Mouse (Mus musculus): Measurements from ENCODE around the gene Mmd. TPM values are rescaled to one million over a fixed set of nuclear protein-coding genes. Genes with fewer than 3 reads are reported as not detected.
"Not testable (repeated sequence)": the region's sequence is repeated elsewhere in the genome, so short reads cannot be mapped to it uniquely, and the experiment has no call there.

The Mmd gene
- polyA plus RNA-seq, 1 experiment from 2014 or later: 76.7 TPM

GRCm38 (mm10) chr11:90270132-90270877 is 21.0 kb downstream of the Mmd start:
- Histone ChIP-seq H3K9ac (no peak overlapping the region), H3K9me3 (replicated peaks) (no peaks in the 10 kb centered on the region), H3K36me3 (peaks cover 41% of the 10 kb centered on the region), H3K27ac (no peak overlapping the region), H3K4me3 (no peak overlapping the region), H3K4me2 (replicated peaks) (no peak overlapping the region), H3K27me3 (no peaks in the 10 kb centered on the region), H3K4me1 (peaks cover 9% of the 10 kb centered on the region)
- ATAC-seq (ENCODE audit: low FRiP score): no peak
- 86% methylated on average over 11 of the region's 11 CpGs for WGBS

- 58% methylated on average over 1 of the region's 1 CpGs for WGBS
- H3K36me3 ChIP-seq: peaks cover 28% of the 10 kb centered on the region
- ATAC-seq (ENCODE audit: low FRiP score): no peak
Observed at GRCm38 (mm10) chr11:90274187-90274586, 24.9 kb downstream of the Mmd start.

GRCm38 (mm10) chr11:90275663-90276062 is 26.4 kb downstream of the Mmd start:
- H3K4me3 ChIP-seq: no peak overlapping the region
- ATAC-seq (ENCODE audit: low FRiP score): no peak
- WGBS: 94% methylated on average over 7 of the region's 7 CpGs
- H3K4me2 ChIP-seq (replicated peaks): no peak overlapping the region
- no peak overlapping the region for H3K27ac ChIP-seq
- H3K27me3 ChIP-seq: no peaks in the 10 kb centered on the region
- no peak overlapping the region for H3K9ac ChIP-seq
- H3K36me3 ChIP-seq: peaks cover 25% of the 10 kb centered on the region
- H3K9me3 ChIP-seq (replicated peaks): no peaks in the 10 kb centered on the region
- H3K4me1 ChIP-seq: no peaks in the 10 kb centered on the region

More at GRCm38 (mm10) chr11:90274187-90274586, 24.9 kb downstream of the Mmd start:
- Histone ChIP-seq H3K4me2 (replicated peaks) (no peak overlapping the region), H3K9ac (no peak overlapping the region), H3K4me3 (no peak overlapping the region), H3K27me3 (no peaks in the 10 kb centered on the region), H3K9me3 (replicated peaks) (no peaks in the 10 kb centered on the region), H3K27ac (no peak overlapping the region), H3K4me1 (peaks cover 5% of the 10 kb centered on the region)

GRCm38 (mm10) chr11:90276150-90276549 is 26.9 kb downstream of the Mmd start:
- Histone ChIP-seq H3K36me3 (peaks cover 20% of the 10 kb centered on the region), H3K4me3 (no peak overlapping the region), H3K4me1 (no peaks in the 10 kb centered on the region), H3K27me3 (no peaks in the 10 kb centered on the region), H3K27ac (no peak overlapping the region), H3K9ac (no peak overlapping the region), H3K9me3 (replicated peaks) (no peaks in the 10 kb centered on the region), H3K4me2 (replicated peaks) (no peak overlapping the region)
- WGBS: 93% methylated on average over 8 of the region's 8 CpGs
- ATAC-seq (ENCODE audit: low FRiP score): no peak

GRCm38 (mm10) chr11:90276561-90276960 is 27.3 kb downstream of the Mmd start:
- no peak overlapping the region for H3K4me3 ChIP-seq
- no peak for ATAC-seq (ENCODE audit: low FRiP score)
- no peaks in the 10 kb centered on the region for H3K9me3 ChIP-seq (replicated peaks)
- no peak overlapping the region for H3K9ac ChIP-seq
- no peak overlapping the region for H3K27ac ChIP-seq
- H3K4me1 ChIP-seq: no peaks in the 10 kb centered on the region
- no peaks in the 10 kb centered on the region for H3K27me3 ChIP-seq
- WGBS: 93% methylated on average over 12 of the region's 12 CpGs
- peaks cover 16% of the 10 kb centered on the region for H3K36me3 ChIP-seq
- H3K4me2 ChIP-seq (replicated peaks): no peak overlapping the region

GRCm38 (mm10) chr11:90280069-90280468 is 30.8 kb downstream of the Mmd start:
- H3K9ac ChIP-seq: no peak overlapping the region
- H3K27ac ChIP-seq: no peak overlapping the region
- no peaks in the 10 kb centered on the region for H3K36me3 ChIP-seq
- no peaks in the 10 kb centered on the region for H3K4me1 ChIP-seq
- 86% methylated on average over 5 of the region's 5 CpGs for WGBS
- ATAC-seq (ENCODE audit: low FRiP score): no peak
- no peaks in the 10 kb centered on the region for H3K9me3 ChIP-seq (replicated peaks)
- no peak overlapping the region for H3K4me2 ChIP-seq (replicated peaks)
- no peak overlapping the region for H3K4me3 ChIP-seq
- no peaks in the 10 kb centered on the region for H3K27me3 ChIP-seq

- not testable (repeated sequence) for H3K9me3 ChIP-seq (replicated peaks); H3K4me2 ChIP-seq (replicated peaks); H3K4me3 ChIP-seq; H3K27me3 ChIP-seq; H3K9ac ChIP-seq; H3K4me1 ChIP-seq; H3K36me3 ChIP-seq; H3K27ac ChIP-seq; ATAC-seq (ENCODE audit: low FRiP score)
- 91% methylated on average over 2 of the region's 2 CpGs for WGBS
Observed at GRCm38 (mm10) chr11:90281943-90282342, 32.7 kb downstream of the Mmd start.

GRCm38 (mm10) chr11:90283159-90283558 is 33.9 kb downstream of the Mmd start:
- H3K4me3 ChIP-seq: no peak overlapping the region

GRCm38 (mm10) chr11:90283601-90284000 is 34.3 kb downstream of the Mmd start:
- Histone ChIP-seq H3K4me2 (replicated peaks) (no peak overlapping the region), H3K36me3 (no peaks in the 10 kb centered on the region), H3K9ac (no peak overlapping the region), H3K9me3 (replicated peaks) (no peaks in the 10 kb centered on the region), H3K27ac (no peak overlapping the region), H3K4me1 (no peaks in the 10 kb centered on the region), H3K27me3 (no peaks in the 10 kb centered on the region), H3K4me3 (no peak overlapping the region)
- 86% methylated on average over 6 of the region's 6 CpGs for WGBS
- no peak for ATAC-seq (ENCODE audit: low FRiP score)

More at GRCm38 (mm10) chr11:90283159-90283558, 33.9 kb downstream of the Mmd start:
- 77% methylated on average over 4 of the region's 4 CpGs for WGBS
- Histone ChIP-seq H3K27me3 (no peaks in the 10 kb centered on the region), H3K27ac (no peak overlapping the region), H3K9ac (no peak overlapping the region), H3K9me3 (replicated peaks) (no peaks in the 10 kb centered on the region), H3K4me1 (no peaks in the 10 kb centered on the region), H3K36me3 (no peaks in the 10 kb centered on the region), H3K4me2 (replicated peaks) (no peak overlapping the region)
- no peak for ATAC-seq (ENCODE audit: low FRiP score)

- Histone ChIP-seq H3K9ac (no peak overlapping the region), H3K27ac (no peak overlapping the region), H3K4me3 (no peak overlapping the region), H3K27me3 (no peaks in the 10 kb centered on the region), H3K4me1 (no peaks in the 10 kb centered on the region), H3K36me3 (no peaks in the 10 kb centered on the region), H3K9me3 (replicated peaks) (no peaks in the 10 kb centered on the region), H3K4me2 (replicated peaks) (no peak overlapping the region)
- no peak for ATAC-seq (ENCODE audit: low FRiP score)
- 78% methylated on average over 2 of the region's 2 CpGs for WGBS
Observed at GRCm38 (mm10) chr11:90284079-90284478, 34.8 kb downstream of the Mmd start.

GRCm38 (mm10) chr11:90284623-90285022 is 35.4 kb downstream of the Mmd start:
- no peak for ATAC-seq (ENCODE audit: low FRiP score)
- WGBS: 73% methylated on average over 4 of the region's 4 CpGs
- H3K4me2 ChIP-seq (replicated peaks): no peak overlapping the region
- H3K9me3 ChIP-seq (replicated peaks): no peaks in the 10 kb centered on the region
- H3K4me3 ChIP-seq: no peak overlapping the region
- H3K36me3 ChIP-seq: no peaks in the 10 kb centered on the region
- H3K9ac ChIP-seq: no peak overlapping the region
- H3K27me3 ChIP-seq: no peaks in the 10 kb centered on the region
- no peaks in the 10 kb centered on the region for H3K4me1 ChIP-seq
- H3K27ac ChIP-seq: no peak overlapping the region

- Histone ChIP-seq H3K4me3 (no peak overlapping the region), H3K9ac (no peak overlapping the region), H3K4me1 (peaks cover 2% of the 10 kb centered on the region; the same call in 1 of the 2 replicates), H3K27ac (no peak overlapping the region), H3K4me2 (replicated peaks) (no peak overlapping the region), H3K27me3 (no peaks in the 10 kb centered on the region), H3K9me3 (replicated peaks) (no peaks in the 10 kb centered on the region), H3K36me3 (no peaks in the 10 kb centered on the region)
- WGBS: 84% methylated on average over 6 of the region's 6 CpGs
- no peak for ATAC-seq (ENCODE audit: low FRiP score)
Observed at GRCm38 (mm10) chr11:90286550-90287154, 37.4 kb downstream of the Mmd start.

GRCm38 (mm10) chr11:90291156-90291555 is 41.9 kb downstream of the Mmd start:
- H3K9me3 ChIP-seq (replicated peaks): no peaks in the 10 kb centered on the region
- H3K27me3 ChIP-seq: no peaks in the 10 kb centered on the region
- no peak for ATAC-seq (ENCODE audit: low FRiP score)
- H3K27ac ChIP-seq: no peak overlapping the region
- no peak overlapping the region for H3K4me2 ChIP-seq (replicated peaks)
- H3K4me3 ChIP-seq: no peak overlapping the region
- H3K9ac ChIP-seq: no peak overlapping the region
- WGBS: 66% methylated on average over 4 of the region's 4 CpGs
- H3K4me1 ChIP-seq: peaks cover 2% of the 10 kb centered on the region; the same call in 1 of the 2 replicates
- no peaks in the 10 kb centered on the region for H3K36me3 ChIP-seq

Measured in hindbrain, embryonic 12.5 days (tissue).